Mouse (Mus musculus): ENCODE results near the gene Chodl.
A peak's percentile ranks its signal among the peaks of the same experiment; 100 is the strongest.

Gene Chodl

GRCm38 (mm10) chr16:78930382-78931286 lies at the start of gene Chodl:
TSS of gene Chodl (plus strand) at chr16:78930948.
- no peak for DNase-seq

GRCm38 (mm10) chr16:78922644-78923043 lies 8.1 kb upstream of the Chodl start:
- no peak for DNase-seq

- DNase-seq: no peak
Observed at GRCm38 (mm10) chr16:78931287-78932025, 708 bp downstream of the Chodl start.

DNA sequence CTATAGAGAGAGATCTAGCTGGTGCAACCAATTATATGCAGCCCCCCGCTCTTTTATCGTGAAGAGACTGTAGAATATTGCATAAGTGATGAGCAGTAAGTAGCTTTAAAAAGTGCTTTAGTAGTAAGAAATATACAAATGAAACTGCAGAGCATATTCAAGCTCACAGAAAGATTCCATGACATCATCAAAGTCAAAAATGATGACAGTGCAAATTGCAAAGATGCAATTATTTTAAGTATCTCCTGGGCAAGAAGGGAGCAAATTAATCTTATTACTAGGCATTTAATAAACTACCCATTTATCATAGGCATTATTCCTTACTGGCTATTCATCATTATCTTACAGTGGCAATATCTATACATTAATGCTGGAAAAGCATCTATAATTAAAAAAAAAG lies 3.5 kb downstream of the Chodl start:
- DNase-seq: no peak

- DNase-seq: no peak
Observed at GRCm38 (mm10) chr16:78937755-78938154, 7.0 kb downstream of the Chodl start.

- no peak for DNase-seq
Observed at GRCm38 (mm10) chr16:78950359-78950758, 19.6 kb downstream of the Chodl start.

- no peak for DNase-seq
Observed at GRCm38 (mm10) chr16:78957434-78957833, 26.7 kb downstream of the Chodl start.

- peak; percentile 1 for DNase-seq
Observed at GRCm38 (mm10) chr16:78969091-78969731, 38.5 kb downstream of the Chodl start.

GRCm38 (mm10) chr16:78974099-78974498 lies 43.4 kb downstream of the Chodl start:
- DNase-seq: no peak

DNA sequence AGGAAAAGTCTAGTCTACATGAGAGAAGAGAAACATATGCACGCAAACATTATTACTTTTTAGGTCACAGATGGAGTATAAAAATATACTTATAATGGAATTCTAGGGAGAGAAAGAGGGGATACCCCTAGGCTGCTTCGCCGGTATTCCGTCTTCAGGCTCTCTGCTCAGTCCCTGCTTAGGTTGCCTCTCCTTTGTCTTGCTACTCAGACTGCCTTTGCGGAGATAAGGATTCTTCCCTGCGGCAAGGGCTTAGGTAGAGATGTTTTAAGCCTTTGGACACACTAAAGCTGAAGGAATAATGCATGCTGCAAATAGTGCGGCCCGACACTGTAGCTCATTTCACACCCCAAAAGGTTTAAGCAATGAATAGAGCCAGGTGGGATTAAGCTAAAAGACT lies 45.6 kb downstream of the Chodl start:
- no peak for DNase-seq

Measured in cerebellum, adult 9-10 months (tissue).